Mouse (Mus musculus) neural tube, embryonic 11.5 days (tissue): ENCODE measurements around the gene Stk24. TPM values are rescaled to one million over a fixed set of nuclear protein-coding genes. Genes with fewer than 3 reads are reported as not detected.

ENCODE experiments used
- ATAC-seq: fragments of 200-750 bp; cut with Nextera tagmentation; 2 replicates; pipeline ENCODE4 v1.8.0; 2017; ENCODE audit warnings: moderate number of reproducible peaks, mild to moderate bottlenecking, moderate TSS enrichment, moderate library complexity; ENCODE audit not compliant: insufficient read depth, low FRiP score, low TSS enrichment
- DNase-seq: peaks from one replicate; pipeline ENCODE4 v3.0.0-alpha.2; 2015; ENCODE audit warnings: low spot score
- H3K27ac ChIP-seq: fragments of 300-500 bp; sonication (generic); 2 replicates; pipeline ENCODE4 v1.5.1; 2014; ENCODE audit warnings: low read depth, mild to moderate bottlenecking, low read length
- H3K27me3 ChIP-seq: fragments of 300-500 bp; sonication (generic); 2 replicates; pipeline ENCODE4 v1.6.1; 2014; ENCODE audit warnings: mild to moderate bottlenecking, low read length, mixed read lengths; ENCODE audit not compliant: control insufficient read depth, insufficient read depth
- H3K36me3 ChIP-seq: fragments of 300-500 bp; sonication (generic); 2 replicates; pipeline ENCODE4 v1.6.1; 2014; ENCODE audit warnings: mild to moderate bottlenecking, low read length, moderate library complexity, mixed read lengths; ENCODE audit not compliant: control insufficient read depth, insufficient read depth
- H3K4me1 ChIP-seq: fragments of 300-500 bp; sonication (generic); 2 replicates; pipeline ENCODE4 v1.6.1; 2014; ENCODE audit warnings: low read length, mixed read lengths; ENCODE audit not compliant: control insufficient read depth, insufficient read depth
- H3K4me2 ChIP-seq: fragments of 300-500 bp; sonication (generic); 2 replicates; pipeline ENCODE4 v1.6.1; 2014; ENCODE audit warnings: low read depth, mild to moderate bottlenecking, moderate library complexity
- H3K4me3 ChIP-seq: fragments of 300-500 bp; sonication (generic); 2 replicates; pipeline ENCODE4 v1.5.1; 2014; ENCODE audit warnings: low read depth, low read length
- H3K9ac ChIP-seq: fragments of 300-500 bp; sonication (generic); 2 replicates; pipeline ENCODE4 v1.6.1; 2014; ENCODE audit warnings: mild to moderate bottlenecking, low read length
- H3K9me3 ChIP-seq: fragments of 300-500 bp; sonication (generic); 2 replicates; pipeline ENCODE4 v1.6.1; 2016; ENCODE audit warnings: low read length; ENCODE audit not compliant: control insufficient read depth
- WGBS: fragments of 180-500 bp; shearing (Covaris S2); extraction: QIAGEN DNeasy Blood & Tissue Kit; methylation state at CpG from one replicate; pipeline ENCODE4 v1.1.7; 2014; 5-methylcytosine and 5-hydroxymethylcytosine counted together
- polyA plus RNA-seq: library from polyadenylated mRNA; unstranded; fragments of >200 nt; fragmentation: Nextera tagmentation; extraction: Ambion mirVana; gene quantifications from 2 replicates; pipeline ENCODE4 v1.2.1, GENCODE M21; 2014

Stk24 gene
- polyA plus RNA-seq, 1 experiment from 2014 or later: 38.1 TPM

DNA sequence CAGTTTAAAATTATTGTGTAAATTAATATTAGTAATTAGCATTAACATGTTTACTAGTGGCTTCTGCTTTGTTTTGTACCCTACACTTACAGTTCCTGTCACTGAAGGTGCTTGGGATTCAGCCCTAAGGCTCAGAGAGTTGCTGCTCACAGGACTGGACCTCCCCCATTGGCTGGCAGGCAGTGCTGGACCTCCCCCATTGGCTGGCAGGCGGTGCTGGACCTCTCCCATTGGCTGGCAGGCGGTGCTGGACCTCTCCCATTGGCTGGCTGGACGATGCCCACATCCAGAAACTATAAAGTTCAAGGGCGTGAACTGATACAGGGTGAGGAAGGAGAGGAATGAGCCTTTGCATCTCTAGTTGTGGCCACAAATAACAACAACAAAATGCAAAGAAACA lies 15.3 kb upstream of the Stk24 start:
- H3K4me1 ChIP-seq: no peaks in the 10 kb centered on the region
- WGBS: 81% methylated on average over 4 of the region's 4 CpGs
- H3K4me3 ChIP-seq: no peak overlapping the region
- no peaks in the 10 kb centered on the region for H3K36me3 ChIP-seq
- H3K9me3 ChIP-seq: no peaks in the 10 kb centered on the region
- no peak for DNase-seq
- no peak for ATAC-seq
- H3K9ac ChIP-seq: no peak overlapping the region
- H3K4me2 ChIP-seq: no peak overlapping the region
- H3K27ac ChIP-seq: no peak overlapping the region
- no peaks in the 10 kb centered on the region for H3K27me3 ChIP-seq

- no peak overlapping the region for H3K9ac ChIP-seq
- no peaks in the 10 kb centered on the region for H3K4me1 ChIP-seq
- whole genome bisulfite sequencing: 88% methylated on average over 5 of the region's 5 CpGs
- H3K4me2 ChIP-seq: no peak overlapping the region
- ATAC-seq (no peak), DNase-seq (no peak)
- no peaks in the 10 kb centered on the region for H3K27me3 ChIP-seq
- no peaks in the 10 kb centered on the region for H3K36me3 ChIP-seq
- no peaks in the 10 kb centered on the region for H3K9me3 ChIP-seq
- H3K4me3 ChIP-seq: no peak overlapping the region
- H3K27ac ChIP-seq: no peak overlapping the region
Measured at GRCm38 (mm10) chr14:121391927-121392326, 12.1 kb upstream of the Stk24 start.

DNA sequence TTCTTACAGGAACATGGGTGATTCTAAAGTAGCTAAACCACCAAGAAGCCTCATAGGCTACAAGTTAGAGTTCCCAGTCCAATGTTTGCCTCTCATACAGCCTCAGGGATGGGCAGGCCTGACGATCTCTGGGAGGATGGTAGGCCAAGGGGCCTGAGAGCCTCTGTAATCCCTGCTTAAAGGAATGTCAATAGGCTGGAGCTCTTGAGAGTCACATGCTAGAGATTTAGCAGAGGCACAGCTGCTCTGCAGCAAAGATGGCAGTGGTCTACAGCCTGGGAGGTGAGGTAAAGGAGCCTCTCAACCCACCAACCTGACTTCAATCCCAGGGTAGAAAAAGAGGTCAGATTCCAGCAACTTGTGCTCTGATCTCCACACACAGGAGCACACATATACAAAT lies 7.9 kb upstream of the Stk24 start:
- Histone ChIP-seq H3K4me3 (no peak overlapping the region), H3K4me1 (no peaks in the 10 kb centered on the region), H3K9ac (no peak overlapping the region), H3K9me3 (no peaks in the 10 kb centered on the region), H3K36me3 (no peaks in the 10 kb centered on the region), H3K27ac (no peak overlapping the region), H3K4me2 (no peak overlapping the region), H3K27me3 (no peaks in the 10 kb centered on the region)
- ATAC-seq: no peak
- WGBS: 63% methylated on average over 1 of the region's 1 CpGs
- no peak for DNase-seq

GRCm38 (mm10) chr14:121385440-121385839 lies 5.6 kb upstream of the Stk24 start:
- no peak overlapping the region for H3K9ac ChIP-seq
- H3K4me1 ChIP-seq: no peaks in the 10 kb centered on the region
- H3K27ac ChIP-seq: no peak overlapping the region
- H3K9me3 ChIP-seq: no peaks in the 10 kb centered on the region
- H3K4me3 ChIP-seq: no peak overlapping the region
- ATAC-seq (no peak), DNase-seq (no peak)
- no peaks in the 10 kb centered on the region for H3K36me3 ChIP-seq
- WGBS: 90% methylated on average over 8 of the region's 8 CpGs
- no peak overlapping the region for H3K4me2 ChIP-seq
- no peaks in the 10 kb centered on the region for H3K27me3 ChIP-seq

- H3K9ac ChIP-seq: no peak overlapping the region
- H3K27me3 ChIP-seq: no peaks in the 10 kb centered on the region
- peaks cover 5% of the 10 kb centered on the region; the same call in 1 of the 2 replicates for H3K4me1 ChIP-seq
- no peaks in the 10 kb centered on the region for H3K36me3 ChIP-seq
- ATAC-seq: no peak
- no peaks in the 10 kb centered on the region for H3K9me3 ChIP-seq
- DNase-seq: no peak
- 50% methylated on average over 3 of the region's 3 CpGs for WGBS
- H3K4me3 ChIP-seq: no peak overlapping the region
- H3K4me2 ChIP-seq: no peak overlapping the region
- no peak overlapping the region for H3K27ac ChIP-seq
Measured at GRCm38 (mm10) chr14:121383801-121384200, 4.0 kb upstream of the Stk24 start.

DNA sequence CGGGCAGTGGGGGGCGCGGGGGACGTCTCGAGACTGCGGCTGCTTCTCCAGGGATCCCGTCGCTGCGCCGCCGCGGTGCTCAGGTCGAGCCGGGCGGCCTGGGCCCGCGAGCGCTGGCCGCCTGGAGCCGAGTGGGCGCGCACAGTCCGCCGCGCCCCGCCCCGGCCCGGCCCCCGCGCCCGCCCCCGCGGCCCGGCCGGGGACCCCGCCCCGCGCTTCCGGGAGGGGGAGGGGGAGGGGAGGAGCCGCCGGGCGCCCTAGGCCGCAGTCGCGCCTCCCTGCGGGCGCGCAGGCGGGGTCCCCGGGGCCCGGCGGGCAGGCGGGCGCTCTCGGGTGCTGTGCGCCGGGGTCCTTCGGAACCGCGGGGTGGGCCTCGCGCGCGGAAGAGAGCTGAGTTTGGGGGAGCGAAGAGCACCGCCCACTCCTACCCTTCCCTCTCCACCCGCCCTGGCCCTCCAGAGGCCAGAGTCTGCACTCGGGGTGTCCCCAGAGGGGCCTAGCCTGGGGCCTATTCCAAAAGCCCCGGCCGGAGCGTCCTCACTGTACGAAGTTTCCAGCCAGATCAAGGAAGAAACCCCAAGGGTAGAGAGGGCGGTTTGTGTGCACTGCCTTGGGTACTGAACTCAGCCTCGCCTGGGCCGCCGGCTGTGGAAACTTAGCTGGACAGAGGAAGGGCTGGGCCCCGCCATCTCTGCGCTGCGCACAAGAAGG lies 540 bp downstream of the Stk24 start:
- peak overlapping the region; percentile 90 for H3K4me2 ChIP-seq
- H3K27ac ChIP-seq: peak overlapping the region; percentile 80
- H3K27me3 ChIP-seq: no peaks in the 10 kb centered on the region
- no peaks in the 10 kb centered on the region; the same call in 1 of the 2 replicates for H3K36me3 ChIP-seq
- DNase-seq (peak; percentile 86), ATAC-seq (peak; percentile 91)
- H3K4me1 ChIP-seq: peaks cover 8% of the 10 kb centered on the region; the same call in 1 of the 2 replicates
- peak overlapping the region; percentile 95 for H3K4me3 ChIP-seq
- under 1% methylated on average over 29 of the region's 79 CpGs for WGBS
- H3K9me3 ChIP-seq: no peaks in the 10 kb centered on the region
- peak overlapping the region; percentile 97 for H3K9ac ChIP-seq

- DNase-seq: peak; percentile 67
Measured at GRCm38 (mm10) chr14:121378243-121379115, 1.3 kb downstream of the Stk24 start.

GRCm38 (mm10) chr14:121376566-121376965 lies 3.2 kb downstream of the Stk24 start:
- no peak for ATAC-seq
- Histone ChIP-seq H3K9ac (no peak overlapping the region), H3K27ac (no peak overlapping the region)

More at GRCm38 (mm10) chr14:121378243-121379115, 1.3 kb downstream of the Stk24 start:
- Histone ChIP-seq H3K9me3 (no peaks in the 10 kb centered on the region), H3K4me3 (peak overlapping the region; percentile 95), H3K27me3 (no peaks in the 10 kb centered on the region), H3K27ac (peak overlapping the region; percentile 80), H3K4me1 (peaks cover 8% of the 10 kb centered on the region; the same call in 1 of the 2 replicates), H3K9ac (peak overlapping the region; percentile 97), H3K4me2 (peak overlapping the region; percentile 90), H3K36me3 (no peaks in the 10 kb centered on the region; the same call in 1 of the 2 replicates)
- ATAC-seq: peak; percentile 79
- 0% methylated on average over 65 of the region's 83 CpGs for WGBS

More at GRCm38 (mm10) chr14:121376566-121376965, 3.2 kb downstream of the Stk24 start:
- 77% methylated on average over 6 of the region's 6 CpGs for WGBS
- Histone ChIP-seq H3K4me3 (no peak overlapping the region), H3K9me3 (no peaks in the 10 kb centered on the region), H3K36me3 (no peaks in the 10 kb centered on the region; the same call in 1 of the 2 replicates), H3K27me3 (no peaks in the 10 kb centered on the region), H3K4me1 (peaks cover 8% of the 10 kb centered on the region; the same call in 1 of the 2 replicates), H3K4me2 (no peak overlapping the region)
- no peak for DNase-seq
